Mouse (Mus musculus): ENCODE data around the gene Fam198a.

DNA sequence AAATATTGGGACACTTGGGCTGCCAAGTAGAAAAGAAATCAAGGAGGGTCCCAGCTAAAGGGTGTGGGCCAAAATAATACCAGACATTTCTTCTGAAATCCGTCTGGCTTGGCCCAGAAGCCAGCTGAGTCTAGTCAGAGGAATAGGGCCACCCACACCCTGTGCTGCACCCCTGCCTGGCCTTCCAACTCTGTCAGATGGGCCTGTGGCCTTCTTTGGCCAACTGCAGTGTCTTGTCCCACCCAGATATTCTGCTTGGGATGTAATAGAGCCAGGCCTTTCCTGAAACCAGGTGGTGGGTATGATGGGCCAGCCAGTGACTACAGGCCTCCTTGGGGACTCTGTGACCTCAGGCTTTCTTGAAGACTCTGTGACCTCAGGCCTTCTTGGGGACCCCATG is 22.4 kb downstream of the Fam198a start:
- TF ChIP-seq POLR2A (IDR thresholded peaks at IDR 0.05; ENCODE audit: borderline replicate concordance, low read depth, low read length) (no peak), CTCF (IDR thresholded peaks at IDR 0.05; ENCODE audit: low read depth, low read length) (no peak)
